Mouse (Mus musculus) right cerebral cortex, postnatal 4 days (tissue): ENCODE measurements around the gene Rilp.
"Not testable (repeated sequence)": the region's sequence is repeated elsewhere in the genome, so short reads cannot be mapped to it uniquely, and the experiment has no call there.

Experiments
- DNase-seq: peaks from one replicate; pipeline ENCODE4 v3.0.0-alpha.2; 2022

Gene Rilp

GRCm38 (mm10) chr11:75534286-75535033 lies 24.6 kb downstream of the Rilp start:
- DNase-seq, result no peak

- DNase-seq, result no peak
Observed at GRCm38 (mm10) chr11:75535106-75535795, 25.4 kb downstream of the Rilp start.

GRCm38 (mm10) chr11:75536255-75537024 lies 26.5 kb downstream of the Rilp start:
- DNase-seq, result no peak

GRCm38 (mm10) chr11:75537025-75537414 lies 27.1 kb downstream of the Rilp start:
- DNase-seq, result no peak

GRCm38 (mm10) chr11:75537491-75538183 lies 27.7 kb downstream of the Rilp start:
- no peak for DNase-seq

GRCm38 (mm10) chr11:75538184-75538969 lies 28.5 kb downstream of the Rilp start:
- no peak for DNase-seq

GRCm38 (mm10) chr11:75538970-75539299 lies 29.0 kb downstream of the Rilp start:
- DNase-seq, result peak; percentile 49

- DNase-seq, result no peak
Observed at GRCm38 (mm10) chr11:75540209-75540608, 30.3 kb downstream of the Rilp start.

GRCm38 (mm10) chr11:75540710-75541581 lies 31.1 kb downstream of the Rilp start:
- DNase-seq, result no peak

- no peak for DNase-seq
Observed at GRCm38 (mm10) chr11:75544713-75545112, 34.8 kb downstream of the Rilp start.

- no peak for DNase-seq
Observed at GRCm38 (mm10) chr11:75546057-75546456, 36.2 kb downstream of the Rilp start.

- no peak for DNase-seq
Observed at GRCm38 (mm10) chr11:75549658-75550111, 39.8 kb downstream of the Rilp start.

GRCm38 (mm10) chr11:75550200-75550946 lies 40.5 kb downstream of the Rilp start:
- no peak for DNase-seq

GRCm38 (mm10) chr11:75551321-75551720 lies 41.4 kb downstream of the Rilp start:
- no peak for DNase-seq

- no peak for DNase-seq
Observed at GRCm38 (mm10) chr11:75551961-75552441, 42.1 kb downstream of the Rilp start.

GRCm38 (mm10) chr11:75552906-75553482 lies 43.1 kb downstream of the Rilp start:
- no peak for DNase-seq

- DNase-seq, result not testable (repeated sequence)
Observed at GRCm38 (mm10) chr11:75556006-75556405, 46.1 kb downstream of the Rilp start.

- no peak for DNase-seq
Observed at GRCm38 (mm10) chr11:75557142-75557541, 47.2 kb downstream of the Rilp start.

GRCm38 (mm10) chr11:75558101-75558500 lies 48.2 kb downstream of the Rilp start:
- DNase-seq, result no peak
